Mouse (Mus musculus): ENCODE measurements around the gene Tmem211.

- no peak for TF ChIP-seq CTCF (IDR thresholded peaks at IDR 0.05; ENCODE audit: borderline replicate concordance, insufficient read depth, low read length)
- no peak for TF ChIP-seq POLR2A (IDR thresholded peaks at IDR 0.05; ENCODE audit: low read depth, low read length)
Observed at GRCm38 (mm10) chr5:113209401-113209750, 17.3 kb upstream of the Tmem211 start.

Data from embryonic fibroblast, embryonic 13.5 days (primary cell).